Mouse (Mus musculus) heart, embryonic 10.5 days (tissue): ENCODE measurements around the gene Spink2. TPM values are rescaled to one million over a fixed set of nuclear protein-coding genes. Genes with fewer than 3 reads are reported as not detected.
"Not testable (repeated sequence)": the region's sequence is repeated elsewhere in the genome, so short reads cannot be mapped to it uniquely, and the experiment has no call there.

ENCODE experiments used
- DNase-seq: peaks from one replicate; pipeline ENCODE4 v3.0.0-alpha.2; 2017; ENCODE audit warnings: low spot score
- H3K27ac ChIP-seq: fragments of 300-500 bp; sonication (generic); 2 replicates; pipeline ENCODE4 v1.5.1; 2016; ENCODE audit warnings: mild to moderate bottlenecking
- H3K27me3 ChIP-seq: fragments of 300-500 bp; sonication (generic); 2 replicates; pipeline ENCODE4 v1.6.1; 2016; ENCODE audit warnings: mild to moderate bottlenecking; ENCODE audit not compliant: poor library complexity, insufficient read depth, severe bottlenecking
- H3K36me3 ChIP-seq: fragments of 300-500 bp; sonication (generic); 2 replicates; pipeline ENCODE4 v1.6.1; 2016; ENCODE audit warnings: mild to moderate bottlenecking, moderate library complexity
- H3K4me1 ChIP-seq: fragments of 300-500 bp; sonication (generic); 2 replicates; pipeline ENCODE4 v1.6.1; 2016; ENCODE audit warnings: mild to moderate bottlenecking
- H3K4me3 ChIP-seq: fragments of 300-500 bp; sonication (generic); 2 replicates; pipeline ENCODE4 v1.5.1; 2016; ENCODE audit warnings: mild to moderate bottlenecking, moderate library complexity
- H3K9me3 ChIP-seq: fragments of 300-500 bp; sonication (generic); 2 replicates; pipeline ENCODE4 v1.6.1; 2016; ENCODE audit warnings: mild to moderate bottlenecking, moderate library complexity
- WGBS: fragments of 180-500 bp; shearing (Covaris S2); methylation state at CpG from one replicate; pipeline ENCODE4 v1.1.7; 2016; 5-methylcytosine and 5-hydroxymethylcytosine counted together
- polyA plus RNA-seq: library from polyadenylated mRNA; unstranded; fragments of >200 nt; fragmentation: Nextera tagmentation; extraction: Ambion mirVana; gene quantifications from 2 replicates; pipeline ENCODE4 v1.2.1, GENCODE M21; 2016

The Spink2 gene
- polyA plus RNA-seq, 1 experiment from 2014 or later, result 4.7 TPM

DNA sequence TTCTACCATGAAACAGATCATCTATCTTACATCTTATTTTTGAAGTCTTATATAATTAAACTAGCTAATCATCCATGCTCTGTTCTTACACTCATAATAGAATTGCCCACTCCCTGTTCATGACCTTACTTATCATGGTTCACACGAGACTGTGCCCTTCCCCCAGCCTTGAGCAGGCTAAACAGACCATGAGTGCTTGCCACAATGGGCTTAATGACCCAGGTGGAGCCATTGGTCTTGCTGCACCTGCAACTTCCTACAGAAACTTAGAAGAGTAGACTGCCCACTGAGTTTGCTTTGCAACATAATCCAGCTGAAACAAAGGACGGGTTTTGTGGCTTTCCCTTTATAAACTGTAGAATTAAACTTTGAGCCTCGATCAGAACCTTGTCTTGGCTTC, 22.5 kb downstream of the Spink2 start:
- DNase-seq, result no peak
- Histone ChIP-seq H3K9me3 (no peaks in the 10 kb centered on the region), H3K27ac (no peak overlapping the region), H3K27me3 (no peaks in the 10 kb centered on the region), H3K4me3 (no peak overlapping the region), H3K36me3 (no peaks in the 10 kb centered on the region), H3K4me1 (no peaks in the 10 kb centered on the region)
- 68% methylated on average over 3 of the region's 3 CpGs for WGBS

DNA sequence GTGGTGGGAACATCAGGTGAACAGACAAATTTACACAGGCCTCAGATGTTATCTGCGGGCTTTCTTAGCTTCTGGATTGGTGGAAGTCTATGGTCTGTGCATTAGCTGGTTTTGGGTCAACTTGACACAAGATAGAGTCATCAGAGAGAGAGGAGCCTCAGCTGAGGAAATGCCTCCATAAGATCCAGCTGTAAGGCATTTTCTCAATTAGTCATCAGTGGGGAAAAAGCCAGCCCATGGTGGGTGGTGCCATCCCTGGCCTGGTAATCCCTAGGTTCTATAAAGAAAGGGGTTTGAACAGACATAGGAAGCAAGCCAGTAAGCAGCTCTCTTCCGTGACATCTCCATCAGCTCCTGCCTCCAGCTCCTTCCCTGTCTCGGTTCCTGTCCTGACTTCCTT, 25.9 kb downstream of the Spink2 start:
- WGBS, result 84% methylated on average over 3 of the region's 3 CpGs
- no peak for DNase-seq
- Histone ChIP-seq H3K4me1 (no peaks in the 10 kb centered on the region), H3K36me3 (no peaks in the 10 kb centered on the region), H3K27me3 (no peaks in the 10 kb centered on the region), H3K9me3 (no peaks in the 10 kb centered on the region), H3K27ac (no peak overlapping the region), H3K4me3 (no peak overlapping the region)

DNA sequence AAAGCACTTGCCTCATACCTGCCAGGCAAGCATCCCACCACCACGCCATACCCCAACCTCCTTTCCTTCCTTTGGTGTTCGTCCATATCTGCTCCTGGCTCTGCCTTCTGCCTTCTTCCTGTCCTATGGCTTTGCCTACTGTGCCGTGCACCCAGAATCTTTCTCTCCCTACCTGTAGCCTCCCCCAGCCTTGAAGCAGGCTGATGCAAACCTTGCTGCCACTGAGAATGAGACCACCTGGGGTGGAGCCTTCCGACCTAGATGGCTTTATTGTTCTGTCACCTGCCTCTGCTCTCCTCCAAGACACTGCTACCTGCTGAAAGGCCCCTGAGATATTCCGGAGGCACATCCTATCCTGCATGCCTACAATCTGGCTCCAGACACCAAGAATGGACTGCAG, 27.4 kb downstream of the Spink2 start:
- WGBS, result 57% methylated on average over 5 of the region's 5 CpGs
- H3K27ac ChIP-seq, H3K27me3 ChIP-seq, H3K4me1 ChIP-seq, DNase-seq, H3K9me3 ChIP-seq, H3K36me3 ChIP-seq, H3K4me3 ChIP-seq: not testable (repeated sequence)

DNA sequence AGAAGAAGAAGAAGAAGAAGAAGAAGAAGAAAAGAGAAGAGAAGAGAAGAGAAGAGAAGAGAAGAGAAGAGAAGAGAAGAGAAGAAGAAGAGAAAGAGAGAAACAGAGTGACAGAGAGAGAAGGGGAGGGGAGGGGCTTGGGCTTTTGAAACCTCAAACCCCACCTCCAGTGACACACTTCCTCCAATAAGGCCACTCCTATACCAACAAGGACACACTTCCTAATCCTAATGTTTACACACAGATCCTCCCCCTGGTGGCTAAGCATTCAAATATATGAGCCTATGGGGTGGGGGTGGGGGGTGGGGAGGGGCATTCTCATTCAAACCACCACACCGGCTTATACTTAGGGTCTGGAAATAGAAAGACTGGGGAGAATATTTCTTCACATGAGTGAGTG, 27.9 kb downstream of the Spink2 start:
- Histone ChIP-seq H3K9me3 (no peaks in the 10 kb centered on the region), H3K36me3 (no peaks in the 10 kb centered on the region), H3K27ac (no peak overlapping the region), H3K4me3 (no peak overlapping the region), H3K27me3 (no peaks in the 10 kb centered on the region), H3K4me1 (peaks cover 2% of the 10 kb centered on the region; the same call in 1 of the 2 replicates)
- DNase-seq, result no peak
- WGBS, result 47% methylated on average over 1 of the region's 1 CpGs

DNA sequence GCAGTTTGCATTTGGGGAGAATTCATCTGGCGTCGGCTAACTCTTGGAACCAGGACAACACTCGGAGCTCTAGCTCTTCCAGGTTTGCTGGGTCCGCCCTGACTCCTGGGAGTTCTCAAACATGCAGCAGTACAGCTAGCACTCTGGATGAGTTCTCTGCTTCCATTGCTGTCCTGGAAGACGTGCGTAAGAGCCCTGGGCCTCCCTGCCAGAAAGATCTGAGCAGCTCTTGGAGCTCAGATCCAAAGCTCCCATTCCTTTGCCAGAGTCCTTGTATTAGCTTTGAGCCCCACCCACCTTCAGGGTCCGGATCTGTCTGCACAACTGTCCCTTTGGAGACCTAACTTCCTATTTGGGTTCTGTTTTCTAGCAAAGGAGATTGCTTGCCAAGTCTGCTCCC, 29.8 kb downstream of the Spink2 start:
- no peak for DNase-seq
- H3K4me3 ChIP-seq, result no peak overlapping the region
- no peaks in the 10 kb centered on the region for H3K9me3 ChIP-seq
- peaks cover 10% of the 10 kb centered on the region for H3K4me1 ChIP-seq
- H3K27ac ChIP-seq, result no peak overlapping the region
- 79% methylated on average over 7 of the region's 7 CpGs for WGBS
- H3K36me3 ChIP-seq, result no peaks in the 10 kb centered on the region
- no peaks in the 10 kb centered on the region for H3K27me3 ChIP-seq

DNA sequence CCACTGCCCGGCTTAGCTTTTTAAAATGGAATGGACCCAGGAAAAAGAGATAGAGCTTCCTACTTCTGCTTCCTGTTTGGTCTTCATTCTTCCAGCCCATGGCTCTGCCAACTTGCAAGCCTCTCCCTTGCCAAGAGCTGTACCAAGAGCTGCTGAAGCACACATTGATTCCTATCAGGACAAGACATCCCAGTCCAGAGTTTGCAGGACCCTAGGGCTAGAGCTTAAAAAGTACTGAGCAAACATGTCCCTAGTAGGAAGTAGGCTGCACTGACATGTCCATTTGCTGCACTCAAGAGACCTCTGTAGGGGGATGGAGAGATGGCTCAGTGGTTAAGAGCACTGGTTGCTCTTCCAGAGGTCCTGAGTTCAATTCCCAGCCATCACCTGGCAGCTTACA, 32.3 kb downstream of the Spink2 start:
- H3K27me3 ChIP-seq, result no peaks in the 10 kb centered on the region
- H3K36me3 ChIP-seq, result no peaks in the 10 kb centered on the region
- no peak overlapping the region for H3K4me3 ChIP-seq
- H3K9me3 ChIP-seq, result no peaks in the 10 kb centered on the region
- H3K4me1 ChIP-seq, result peaks cover 10% of the 10 kb centered on the region
- DNase-seq, result no peak
- 90% methylated on average over 1 of the region's 1 CpGs for WGBS
- H3K27ac ChIP-seq, result no peak overlapping the region

DNA sequence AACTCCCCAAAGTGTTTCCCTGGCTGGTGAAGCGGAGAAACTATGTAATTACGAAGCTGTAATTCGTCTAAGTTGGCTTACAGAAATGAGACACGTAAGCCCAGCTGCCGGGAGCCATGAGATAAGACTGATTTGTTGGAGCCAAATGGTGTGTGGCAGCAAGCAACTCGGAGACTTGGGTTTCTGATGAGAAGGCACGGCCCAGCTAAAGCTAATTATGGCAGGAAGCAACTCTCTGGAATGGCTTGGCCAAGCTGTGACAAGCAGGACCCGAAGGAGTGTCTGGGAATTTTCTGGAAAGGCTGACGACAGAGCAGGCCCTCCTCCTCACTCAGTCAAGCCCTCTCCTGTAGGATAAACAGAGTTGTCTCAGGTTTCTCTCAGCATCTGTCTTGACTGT, 33.3 kb downstream of the Spink2 start:
- Histone ChIP-seq H3K36me3 (no peaks in the 10 kb centered on the region), H3K4me3 (0 out of 2 replicates have a peak overlapping the region, but pooled peaks have one; percentile 1), H3K27ac (peak overlapping the region; percentile 23), H3K9me3 (no peaks in the 10 kb centered on the region), H3K4me1 (peaks cover 10% of the 10 kb centered on the region), H3K27me3 (no peaks in the 10 kb centered on the region)
- no peak for DNase-seq
- WGBS, result 25% methylated on average over 9 of the region's 9 CpGs

DNA sequence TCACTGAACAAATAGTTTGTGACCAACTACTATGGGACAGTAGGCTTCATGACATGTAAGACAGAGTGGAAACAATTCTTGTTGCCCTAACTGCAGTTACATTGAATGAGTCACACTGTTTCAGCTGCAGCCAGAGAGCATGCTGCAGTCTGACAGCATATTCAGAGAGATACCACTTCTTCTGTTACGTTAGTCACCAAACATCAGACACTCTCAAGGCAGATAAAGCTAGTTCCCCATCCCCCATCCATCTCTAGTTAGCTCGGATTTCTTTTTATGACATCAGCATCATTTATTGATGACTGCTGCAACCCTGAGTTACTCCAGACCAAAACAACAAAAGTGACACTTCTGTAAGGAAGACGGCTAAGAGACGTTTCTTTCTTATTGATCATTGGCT, 36.5 kb downstream of the Spink2 start:
- Histone ChIP-seq H3K4me1 (peaks cover 10% of the 10 kb centered on the region), H3K9me3 (no peaks in the 10 kb centered on the region), H3K27me3 (no peaks in the 10 kb centered on the region), H3K36me3 (no peaks in the 10 kb centered on the region), H3K27ac (no peak overlapping the region), H3K4me3 (no peak overlapping the region)
- 57% methylated on average over 4 of the region's 4 CpGs for WGBS
- DNase-seq, result no peak

DNA sequence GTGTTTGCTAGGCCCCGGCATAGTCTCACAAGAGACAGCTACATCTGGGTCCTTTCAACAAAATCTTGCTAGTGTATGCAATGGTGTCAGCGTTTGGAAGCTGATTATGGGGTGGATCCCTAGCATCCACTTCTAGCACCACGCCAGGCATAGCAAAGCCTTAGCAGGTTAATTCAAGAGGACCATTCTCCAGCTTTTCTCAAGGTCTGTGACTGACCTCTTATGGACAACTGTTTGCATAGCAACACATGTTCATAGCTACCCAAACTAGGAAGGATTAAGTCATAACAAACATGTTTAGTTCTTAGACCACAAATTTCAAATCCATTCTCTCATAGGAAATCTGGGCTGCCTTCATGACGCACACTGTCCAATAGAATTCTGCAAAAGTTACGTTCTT, 40.7 kb downstream of the Spink2 start:
- Histone ChIP-seq H3K27me3 (no peaks in the 10 kb centered on the region), H3K36me3 (no peaks in the 10 kb centered on the region), H3K4me3 (no peak overlapping the region), H3K27ac (no peak overlapping the region), H3K4me1 (peaks cover 1% of the 10 kb centered on the region; the same call in 1 of the 2 replicates), H3K9me3 (no peaks in the 10 kb centered on the region)
- DNase-seq, result no peak
- 57% methylated on average over 5 of the region's 5 CpGs for WGBS

DNA sequence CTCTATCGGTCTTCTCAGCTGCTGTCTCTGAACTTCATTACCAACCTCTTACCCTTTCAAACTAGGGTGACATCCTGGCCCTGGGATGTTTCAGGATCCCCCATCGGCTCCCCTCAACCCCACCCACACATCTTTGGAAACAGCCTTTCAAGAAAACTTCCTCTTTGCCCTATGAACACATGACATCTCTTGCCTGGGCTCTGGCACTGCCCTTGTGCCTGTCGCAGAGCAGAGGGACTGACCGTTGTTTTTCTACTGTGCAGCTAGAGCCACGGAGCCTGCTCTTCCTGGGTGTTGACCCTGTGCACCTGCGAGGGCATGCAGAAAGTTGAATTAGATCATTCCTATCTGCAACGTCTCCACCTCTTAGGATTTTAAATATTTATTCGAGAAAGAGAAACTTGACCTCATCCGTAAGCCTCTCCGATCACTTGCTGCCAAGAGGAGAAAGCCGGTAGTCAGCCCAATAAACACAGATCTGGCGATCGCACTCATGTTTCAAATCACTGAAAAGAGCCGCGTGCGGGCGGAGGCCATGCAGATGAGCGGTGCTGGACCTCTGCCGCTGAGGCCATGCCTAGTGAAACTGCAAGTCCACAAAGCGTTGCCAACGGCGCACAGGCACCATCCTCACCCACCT, 43.8 kb downstream of the Spink2 start:
- Histone ChIP-seq H3K27me3 (no peaks in the 10 kb centered on the region), H3K4me1 (peaks cover 3% of the 10 kb centered on the region; the same call in 1 of the 2 replicates), H3K9me3 (no peaks in the 10 kb centered on the region), H3K4me3 (no peak overlapping the region), H3K27ac (no peak overlapping the region), H3K36me3 (no peaks in the 10 kb centered on the region)
- no peak for DNase-seq
- 84% methylated on average over 22 of the region's 22 CpGs for WGBS

DNA sequence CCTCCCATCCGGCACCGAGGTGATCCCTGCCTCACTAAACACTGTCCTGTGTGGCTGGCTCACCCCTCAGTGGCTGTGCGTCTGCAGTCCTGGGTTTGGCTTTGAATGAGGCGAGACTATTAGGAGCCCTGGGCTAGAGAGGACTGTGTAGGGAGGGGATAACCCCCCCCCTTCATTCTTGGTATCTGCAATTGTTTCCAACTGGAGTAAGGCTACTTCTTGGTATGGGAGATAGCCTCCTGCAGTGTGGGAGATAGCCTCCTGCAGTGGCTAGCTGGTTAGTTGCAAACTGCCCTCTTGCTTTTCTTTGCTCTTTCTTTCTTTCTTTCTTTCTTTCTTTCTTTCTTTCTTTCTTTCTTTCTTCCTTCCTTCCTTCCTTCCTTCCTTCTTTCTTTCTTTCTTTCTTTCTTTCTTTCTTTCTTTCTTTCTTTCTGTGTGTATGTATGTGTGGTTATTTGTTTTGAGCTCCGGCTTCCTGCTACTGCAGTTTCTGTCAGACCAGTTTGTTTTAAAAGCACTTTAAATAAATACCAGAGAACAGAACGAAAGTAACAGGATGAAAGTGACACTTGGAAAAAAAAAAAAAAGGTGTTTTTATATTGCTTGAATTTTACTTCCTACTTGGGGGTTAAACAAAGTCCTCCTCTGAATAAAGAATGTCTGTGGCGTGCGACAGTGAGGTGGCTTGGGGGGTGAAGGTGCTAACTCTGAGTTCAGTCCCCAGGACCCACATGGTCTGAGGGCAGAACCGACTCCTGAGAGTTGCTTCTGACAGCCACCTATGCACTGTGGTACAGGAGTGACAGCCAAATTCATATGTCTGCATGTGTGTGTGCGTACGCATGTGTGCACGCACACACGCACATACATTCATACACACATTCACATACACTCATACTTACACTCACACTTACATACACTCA, 45.3 kb downstream of the Spink2 start:
- WGBS, result 52% methylated on average over 13 of the region's 13 CpGs
- DNase-seq, result no peak
- H3K4me1 ChIP-seq, result peaks cover 3% of the 10 kb centered on the region; the same call in 1 of the 2 replicates

DNA sequence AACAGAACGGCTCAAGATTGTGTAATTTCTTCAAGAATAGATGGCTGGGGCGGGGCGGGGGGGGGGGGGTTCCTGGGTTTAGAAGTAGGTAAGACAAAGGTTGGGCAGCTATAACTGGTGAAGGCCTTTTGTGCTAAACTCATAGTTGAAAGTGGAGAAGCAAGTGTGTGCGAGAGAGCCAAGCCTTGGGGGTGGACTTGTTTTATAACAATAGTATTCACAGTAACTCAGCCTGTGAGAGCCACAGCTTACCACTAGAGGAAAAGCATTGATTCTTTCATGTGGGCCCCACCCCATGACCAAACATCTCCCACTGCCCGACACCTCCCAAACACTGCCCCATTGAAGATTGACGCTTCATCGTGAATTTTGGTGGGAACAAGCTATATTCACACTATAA, 47.7 kb downstream of the Spink2 start:
- no peaks in the 10 kb centered on the region for H3K36me3 ChIP-seq
- no peaks in the 10 kb centered on the region for H3K9me3 ChIP-seq
- no peak for DNase-seq
- 86% methylated on average over 7 of the region's 7 CpGs for WGBS
- peaks cover 7% of the 10 kb centered on the region for H3K4me1 ChIP-seq
- no peak overlapping the region for H3K27ac ChIP-seq
- no peak overlapping the region for H3K4me3 ChIP-seq
- no peaks in the 10 kb centered on the region for H3K27me3 ChIP-seq

More for the DNA sequence above, 45.3 kb downstream of the Spink2 start:
- Histone ChIP-seq H3K27ac (peak overlapping the region; percentile 59; the same call in 1 of the 2 replicates), H3K36me3 (no peaks in the 10 kb centered on the region), H3K27me3 (no peaks in the 10 kb centered on the region), H3K9me3 (no peaks in the 10 kb centered on the region), H3K4me3 (no peak overlapping the region)

DNA sequence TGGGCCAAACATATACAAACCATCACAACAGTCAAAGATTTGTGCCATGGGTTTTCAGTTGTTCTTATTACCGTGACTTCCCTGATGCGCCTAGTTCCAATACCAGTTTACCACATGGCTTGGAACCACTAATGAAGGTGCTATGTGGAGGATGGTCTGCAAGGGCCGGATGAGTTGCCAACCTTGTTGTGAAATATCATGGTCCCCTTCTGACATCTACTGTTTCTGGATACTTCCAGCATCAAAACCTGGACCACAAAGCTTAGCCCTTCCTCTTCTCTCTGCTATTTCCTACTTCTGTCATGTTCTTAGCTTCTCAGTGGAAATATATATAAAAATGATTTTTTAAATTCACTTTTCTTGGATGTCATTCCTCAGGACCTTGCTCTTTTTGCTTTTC, 48.7 kb downstream of the Spink2 start:
- WGBS, result 86% methylated on average over 3 of the region's 3 CpGs
- Histone ChIP-seq H3K27me3 (no peaks in the 10 kb centered on the region), H3K4me3 (no peak overlapping the region)

More for the DNA sequence above, 48.7 kb downstream of the Spink2 start:
- Histone ChIP-seq H3K27ac (no peak overlapping the region), H3K9me3 (no peaks in the 10 kb centered on the region), H3K36me3 (no peaks in the 10 kb centered on the region), H3K4me1 (peaks cover 16% of the 10 kb centered on the region)
- DNase-seq, result no peak
